Mouse (Mus musculus): ENCODE measurements around the gene Adat3.

- TF ChIP-seq POLR2A (IDR thresholded peaks at IDR 0.05; ENCODE audit: low read depth, low read length) (no peak), CTCF (IDR thresholded peaks at IDR 0.05; ENCODE audit: extremely low read depth, insufficient read depth, insufficient read length, insufficient replicate concordance) (no peak)
These were observed 15.4 kb upstream of the Adat3 start for GRCm38 (mm10) chr10:80587305-80587657.

Data from spleen, adult 2 months (tissue).